Mouse (Mus musculus): ENCODE results near the gene Gm21882. TPM values are rescaled to one million over a fixed set of nuclear protein-coding genes. Genes with fewer than 3 reads are reported as not detected.
"Not testable (repeated sequence)": the region's sequence is repeated elsewhere in the genome, so short reads cannot be mapped to it uniquely, and the experiment has no call there.

Gene Gm21882
- polyA plus RNA-seq (2015; fragmentation: Nextera tagmentation; extraction: Ambion mirVana) = not detected in 2 replicates

DNA sequence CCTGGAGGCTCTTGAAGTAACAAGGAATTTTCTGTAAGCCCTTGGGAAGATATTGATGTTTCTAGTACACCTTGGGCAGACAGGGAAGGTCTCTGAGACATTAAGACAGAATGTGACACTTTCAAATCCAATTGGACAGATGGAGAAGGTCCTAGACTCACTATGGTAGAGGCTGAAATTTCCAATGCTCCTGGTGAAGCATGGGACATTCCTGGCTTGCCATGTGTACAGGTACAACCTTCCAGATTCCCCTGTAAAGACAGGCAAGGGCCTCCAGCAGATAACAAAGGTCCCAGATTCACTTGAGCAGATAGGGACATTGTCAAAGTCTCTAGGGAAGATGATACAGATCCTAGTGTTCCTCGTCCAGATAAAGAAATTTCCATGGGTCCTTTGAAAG lies at the start of gene Gm21882:
Gm21882 (minus strand) TSS at position 101 of the 400 bp plus-strand sequence.
- not testable (repeated sequence) for H3K4me3 ChIP-seq; H3K9ac ChIP-seq; H3K4me2 ChIP-seq; H3K27me3 ChIP-seq; ATAC-seq; H3K27ac ChIP-seq; H3K9me3 ChIP-seq (replicated peaks); H3K36me3 ChIP-seq (ENCODE audit: poor library complexity, severe bottlenecking); H3K4me1 ChIP-seq
- WGBS = 40% methylated on average over 1 of the region's 1 CpGs

Other genes with a start within 250 kb of the Gm21882 start
- not detected in 2 replicates for gene Gm21865, start 64.6 kb downstream of the Gm21882 start, polyA plus RNA-seq (2015; fragmentation: Nextera tagmentation; extraction: Ambion mirVana)